Mouse (Mus musculus): Measurements from ENCODE around the gene Mcts1.

Mcts1 gene

DNA sequence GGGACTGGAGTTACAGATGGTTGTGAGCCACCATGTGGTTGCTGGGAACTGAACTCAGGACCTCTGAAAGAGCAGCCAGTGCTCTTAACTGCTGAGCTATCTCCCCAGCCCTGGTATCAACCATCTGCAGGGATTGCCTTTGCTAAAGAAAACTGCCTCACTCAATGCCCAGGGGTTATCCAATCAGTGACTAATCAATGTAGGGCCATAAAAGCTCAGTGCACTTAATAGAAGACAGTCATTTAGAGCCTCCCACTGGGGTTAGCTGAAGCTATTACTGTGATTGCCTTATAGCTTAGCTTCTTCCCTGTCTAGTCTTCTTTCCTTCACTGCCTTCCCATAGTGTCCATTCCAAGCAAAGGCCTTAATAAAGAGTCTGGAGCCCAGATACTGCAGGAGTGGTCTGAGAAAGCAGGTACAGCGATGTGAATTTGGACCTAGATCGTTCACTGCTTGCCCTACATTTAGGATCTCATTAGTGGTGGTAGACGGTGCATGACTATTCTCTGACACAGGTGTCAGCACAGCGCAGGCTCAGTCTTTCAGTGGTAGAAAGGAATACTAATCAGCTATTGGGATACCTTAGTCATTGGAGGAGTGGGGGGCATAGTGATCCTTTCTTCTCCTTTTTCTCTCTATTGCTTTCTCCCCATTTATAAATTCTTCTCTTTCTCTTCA lies 56.0 kb downstream of the Mcts1 start:
- DNase-seq, result no peak
